Mouse (Mus musculus) heart, postnatal 0 days (tissue): ENCODE measurements at regions not wholly inside any gene's neighbourhood (a gene's known extent, or its start where the extent isn't known, plus 50 kb on each side); places are given as distances from the start of the nearest gene placed in this dataset.

Source experiments
- CTCF ChIP-seq: IDR thresholded peaks from 2 replicates; pipeline ENCODE4 v1.5.1; 2016; ENCODE audit warnings: antibody characterized with exemption, control low read depth, low read depth
- EP300 ChIP-seq: IDR thresholded peaks from 2 replicates; pipeline ENCODE4 v1.6.1; 2016; ENCODE audit warnings: antibody characterized with exemption, low read depth

DNA sequence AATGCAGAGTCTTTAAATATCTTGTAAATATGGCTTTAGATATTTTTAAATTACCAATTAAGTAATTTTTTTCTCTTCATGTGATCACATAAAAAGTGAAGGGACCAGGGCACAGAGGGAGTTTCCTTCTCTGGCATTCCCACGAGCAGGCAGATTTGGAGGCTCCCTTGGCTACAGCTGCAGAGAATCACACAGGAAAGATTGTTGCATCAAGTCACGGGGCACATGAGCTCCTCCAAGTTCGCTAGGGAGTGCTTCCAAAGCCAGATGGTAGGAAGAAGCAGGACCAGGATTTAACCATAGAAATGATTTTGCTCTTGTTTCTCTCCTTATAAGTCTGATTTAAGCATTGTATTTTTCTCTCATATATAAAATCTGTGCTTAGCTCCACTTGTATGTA is 53.9 kb upstream of the Abi3bp start:
- TF ChIP-seq CTCF (no peak), EP300 (no peak)
